Mouse (Mus musculus) C2C12 (cell line): ENCODE measurements around the gene Ocrl.

ENCODE experiments used
- CEBPB ChIP-seq: IDR thresholded peaks from one replicate; pipeline ENCODE4 v1.6.1; 2011; ENCODE audit warnings: low read depth, mild to moderate bottlenecking, control low read depth, moderate library complexity
- CTCF ChIP-seq: IDR thresholded peaks from one replicate; pipeline ENCODE4 v1.5.1; 2011; ENCODE audit not compliant: control insufficient read depth, insufficient read depth, insufficient read length
- MAX ChIP-seq: IDR thresholded peaks from one replicate; pipeline ENCODE4 v1.6.1; 2011; ENCODE audit warnings: mild to moderate bottlenecking, control low read depth
- MYOD1 ChIP-seq: IDR thresholded peaks from one replicate; pipeline ENCODE4 v1.6.1; 2011; ENCODE audit warnings: low read depth; ENCODE audit not compliant: control insufficient read depth, insufficient read length
- MYOG ChIP-seq: IDR thresholded peaks from one replicate; pipeline ENCODE4 v1.6.1; 2011; ENCODE audit not compliant: control insufficient read depth, insufficient read length; ENCODE audit errors: extremely low read depth
- USF1 ChIP-seq: IDR thresholded peaks from one replicate; pipeline ENCODE4 v1.6.1; 2011; ENCODE audit warnings: low read depth, mild to moderate bottlenecking, control low read depth, moderate library complexity

- TF ChIP-seq CTCF (no peak), MYOG (no peak), MAX (no peak), USF1 (no peak), MYOD1 (no peak), CEBPB (no peak)
These were observed 58.2 kb downstream of the Ocrl start for GRCm38 (mm10) chrX:47970371-47970770.
